Mouse (Mus musculus) lung, postnatal 0 days (tissue): ENCODE measurements around the gene Aknad1. TPM values are rescaled to one million over a fixed set of nuclear protein-coding genes. Genes with fewer than 3 reads are reported as not detected.
A peak's percentile ranks its signal among the peaks of the same experiment; 100 is the strongest.

ENCODE experiments used
- ATAC-seq: fragments of 200-750 bp; cut with Nextera tagmentation; 2 replicates; pipeline ENCODE4 v1.8.0; 2017; ENCODE audit warnings: moderate library complexity
- DNase-seq: peaks from one replicate; pipeline ENCODE4 v3.0.0-alpha.2; 2016; ENCODE audit warnings: low spot score
- H3K27ac ChIP-seq: fragments of 300-500 bp; sonication (generic); 2 replicates; pipeline ENCODE4 v1.5.1; 2014; ENCODE audit warnings: antibody characterized with exemption, mild to moderate bottlenecking, low read length, mixed read lengths
- H3K27me3 ChIP-seq: fragments of 300-500 bp; sonication (generic); replicated peaks from 2 replicates; pipeline ENCODE4 v1.6.1; 2014; ENCODE audit warnings: low read length, mixed read lengths; ENCODE audit not compliant: insufficient read depth
- H3K36me3 ChIP-seq: fragments of 300-500 bp; sonication (generic); 2 replicates; pipeline ENCODE4 v1.6.1; 2014; ENCODE audit warnings: low read length, mixed read lengths; ENCODE audit not compliant: insufficient read depth
- H3K4me1 ChIP-seq: fragments of 300-500 bp; sonication (generic); 2 replicates; pipeline ENCODE4 v1.6.1; 2014; ENCODE audit warnings: antibody characterized with exemption, low read depth, low read length, mixed read lengths; ENCODE audit not compliant: insufficient read depth
- H3K4me2 ChIP-seq: fragments of 300-500 bp; sonication (generic); replicated peaks from 2 replicates; pipeline ENCODE4 v1.6.1; 2014; ENCODE audit warnings: low read depth, mild to moderate bottlenecking, low read length, moderate library complexity, mixed read lengths
- H3K4me3 ChIP-seq: fragments of 300-500 bp; sonication (generic); 2 replicates; pipeline ENCODE4 v1.5.1; 2014; ENCODE audit warnings: low read depth, low read length
- H3K9ac ChIP-seq: fragments of 300-500 bp; sonication (generic); replicated peaks from 2 replicates; pipeline ENCODE4 v1.6.1; 2014; ENCODE audit warnings: low read depth, mild to moderate bottlenecking
- H3K9me3 ChIP-seq: fragments of 300-500 bp; sonication (generic); 2 replicates; pipeline ENCODE4 v1.6.1; 2016; ENCODE audit warnings: low read length, mixed read lengths
- CTCF ChIP-seq: IDR thresholded peaks from 2 replicates; pipeline ENCODE4 v1.5.1; 2016; ENCODE audit warnings: antibody characterized with exemption, mild to moderate bottlenecking
- EP300 ChIP-seq: IDR thresholded peaks from 2 replicates; pipeline ENCODE4 v1.6.1; 2016; ENCODE audit warnings: antibody characterized with exemption, mild to moderate bottlenecking, control low read depth
- WGBS: fragments of 180-500 bp; shearing (Covaris S2); extraction: QIAGEN DNeasy Blood & Tissue Kit; methylation state at CpG from one replicate; pipeline ENCODE4 v1.1.7; 2014; 5-methylcytosine and 5-hydroxymethylcytosine counted together
- polyA plus RNA-seq: library from polyadenylated mRNA; unstranded; fragments of >200 nt; fragmentation: Nextera tagmentation; extraction: Ambion mirVana; gene quantifications from 2 replicates; pipeline ENCODE4 v1.2.1, GENCODE M21; 2015

Gene Aknad1
- polyA plus RNA-seq, 1 experiment from 2014 or later, result 0.21 TPM

- no peak for ATAC-seq
- WGBS, result 79% methylated on average over 4 of the region's 4 CpGs
- H3K4me1 ChIP-seq, result no peaks in the 10 kb centered on the region
- no peak for DNase-seq
- no peak for TF ChIP-seq EP300
- no peak for TF ChIP-seq CTCF
- H3K27me3 ChIP-seq, result no peaks in the 10 kb centered on the region
- no peaks in the 10 kb centered on the region for H3K36me3 ChIP-seq
- H3K4me2 ChIP-seq, result no peak overlapping the region
- no peak overlapping the region for H3K4me3 ChIP-seq
- H3K27ac ChIP-seq, result no peak overlapping the region
- H3K9me3 ChIP-seq, result no peaks in the 10 kb centered on the region
- H3K9ac ChIP-seq, result no peak overlapping the region
Observed at GRCm38 (mm10) chr3:108778761-108779540, 39.5 kb downstream of the Aknad1 start.

- 63% methylated on average over 10 of the region's 10 CpGs for WGBS
- Histone ChIP-seq H3K9me3 (no peaks in the 10 kb centered on the region), H3K4me1 (no peaks in the 10 kb centered on the region), H3K4me3 (no peak overlapping the region), H3K9ac (no peak overlapping the region), H3K27me3 (no peaks in the 10 kb centered on the region), H3K4me2 (no peak overlapping the region), H3K27ac (no peak overlapping the region), H3K36me3 (no peaks in the 10 kb centered on the region)
- TF ChIP-seq EP300, result 0 out of 2 replicates have a peak, but pooled peaks have one; percentile 32
- TF ChIP-seq CTCF, result no peak
- peak; percentile 92 for DNase-seq
- peak; percentile 91 for ATAC-seq
Observed at GRCm38 (mm10) chr3:108781238-108781883, 41.9 kb downstream of the Aknad1 start.

GRCm38 (mm10) chr3:108781884-108782270, 42.4 kb downstream of the Aknad1 start:
- WGBS, result 78% methylated on average over 5 of the region's 5 CpGs
- no peak overlapping the region for H3K9ac ChIP-seq
- H3K27ac ChIP-seq, result no peak overlapping the region
- H3K27me3 ChIP-seq, result no peaks in the 10 kb centered on the region
- H3K4me3 ChIP-seq, result no peak overlapping the region
- DNase-seq, result no peak
- no peaks in the 10 kb centered on the region for H3K4me1 ChIP-seq
- no peak; the same call in 1 of the 2 replicates for TF ChIP-seq EP300
- TF ChIP-seq CTCF, result no peak
- no peak overlapping the region for H3K4me2 ChIP-seq
- ATAC-seq, result peak; percentile 31
- no peaks in the 10 kb centered on the region for H3K9me3 ChIP-seq
- H3K36me3 ChIP-seq, result no peaks in the 10 kb centered on the region

- TF ChIP-seq CTCF (no peak), EP300 (no peak)
- no peaks in the 10 kb centered on the region for H3K4me1 ChIP-seq
- H3K36me3 ChIP-seq, result no peaks in the 10 kb centered on the region
- no peak overlapping the region for H3K4me3 ChIP-seq
- DNase-seq (peak; percentile 20), ATAC-seq (no peak)
- whole genome bisulfite sequencing, result 39% methylated on average over 6 of the region's 6 CpGs
- no peaks in the 10 kb centered on the region for H3K9me3 ChIP-seq
- no peaks in the 10 kb centered on the region for H3K27me3 ChIP-seq
- no peak overlapping the region for H3K4me2 ChIP-seq
- no peak overlapping the region for H3K27ac ChIP-seq
- H3K9ac ChIP-seq, result no peak overlapping the region
Observed at GRCm38 (mm10) chr3:108782364-108782895, 43.0 kb downstream of the Aknad1 start.

- Histone ChIP-seq H3K4me3 (no peak overlapping the region), H3K9ac (no peak overlapping the region), H3K27me3 (no peaks in the 10 kb centered on the region), H3K36me3 (no peaks in the 10 kb centered on the region), H3K27ac (no peak overlapping the region), H3K4me2 (no peak overlapping the region), H3K4me1 (no peaks in the 10 kb centered on the region; the same call in 1 of the 2 replicates), H3K9me3 (no peaks in the 10 kb centered on the region)
- 68% methylated on average over 6 of the region's 6 CpGs for WGBS
- DNase-seq (no peak), ATAC-seq (0 out of 2 replicates have a peak, but pooled peaks have one; percentile 23)
- no peak for TF ChIP-seq CTCF
- TF ChIP-seq EP300, result no peak
Observed at GRCm38 (mm10) chr3:108786520-108786919, 47.1 kb downstream of the Aknad1 start.

GRCm38 (mm10) chr3:108787754-108788454, 48.4 kb downstream of the Aknad1 start:
- H3K9me3 ChIP-seq, result no peaks in the 10 kb centered on the region
- ATAC-seq (peak; percentile 45), DNase-seq (no peak)
- no peak for TF ChIP-seq EP300
- TF ChIP-seq CTCF, result no peak
- no peaks in the 10 kb centered on the region for H3K27me3 ChIP-seq
- H3K4me1 ChIP-seq, result no peaks in the 10 kb centered on the region; the same call in 1 of the 2 replicates
- WGBS, result 43% methylated on average over 12 of the region's 12 CpGs
- no peak overlapping the region for H3K9ac ChIP-seq
- H3K36me3 ChIP-seq, result peaks cover 7% of the 10 kb centered on the region; the same call in 1 of the 2 replicates
- H3K27ac ChIP-seq, result no peak overlapping the region
- no peak overlapping the region for H3K4me2 ChIP-seq
- no peak overlapping the region for H3K4me3 ChIP-seq
